Mouse (Mus musculus): Measurements from ENCODE around the gene Gsk3a.
A peak's percentile ranks its signal among the peaks of the same experiment; 100 is the strongest.

Gsk3a gene

DNA sequence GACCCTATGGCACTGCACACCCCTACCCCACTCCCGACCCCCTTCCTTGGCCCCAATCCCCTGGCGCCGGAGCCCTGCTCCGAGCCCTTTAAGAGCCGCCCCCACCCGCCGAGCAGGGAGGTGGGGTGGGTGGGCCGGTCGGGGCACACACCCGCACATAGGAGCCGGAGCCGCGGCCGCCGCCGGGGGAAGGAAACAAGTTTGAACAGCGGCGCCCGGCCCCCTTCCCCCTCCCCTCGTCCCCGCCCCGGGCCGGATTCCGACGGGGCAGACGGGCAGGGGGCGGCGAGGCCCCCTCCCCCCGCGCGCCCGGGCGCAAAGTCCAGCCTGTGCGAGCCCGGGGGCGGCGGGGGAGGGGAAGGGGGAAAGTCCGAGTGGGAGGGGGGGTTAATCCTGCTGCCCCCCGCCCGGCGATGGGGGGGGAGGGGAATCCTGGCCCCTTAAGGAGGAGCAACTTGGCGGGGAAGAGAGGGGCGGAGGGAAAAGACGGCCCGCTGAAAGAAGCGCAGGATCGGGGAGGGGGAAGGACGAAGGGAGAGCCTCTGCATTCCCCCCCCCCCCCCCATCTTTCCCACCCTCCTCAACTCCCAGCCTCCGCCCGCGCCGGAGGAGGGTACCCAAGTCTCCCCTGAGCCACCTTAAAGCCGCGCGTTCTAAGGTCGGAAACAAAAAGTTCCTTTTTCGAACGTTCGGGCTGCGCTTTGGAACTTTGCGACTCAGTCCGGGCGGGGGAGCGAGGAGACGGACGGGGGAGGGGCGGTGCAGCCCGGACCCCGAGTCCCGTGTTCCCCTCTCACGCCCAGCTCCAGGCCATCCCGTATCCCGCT lies 11.9 kb upstream of the Gsk3a start:
- peak; percentile 65 for DNase-seq (ENCODE audit: low spot score)

DNA sequence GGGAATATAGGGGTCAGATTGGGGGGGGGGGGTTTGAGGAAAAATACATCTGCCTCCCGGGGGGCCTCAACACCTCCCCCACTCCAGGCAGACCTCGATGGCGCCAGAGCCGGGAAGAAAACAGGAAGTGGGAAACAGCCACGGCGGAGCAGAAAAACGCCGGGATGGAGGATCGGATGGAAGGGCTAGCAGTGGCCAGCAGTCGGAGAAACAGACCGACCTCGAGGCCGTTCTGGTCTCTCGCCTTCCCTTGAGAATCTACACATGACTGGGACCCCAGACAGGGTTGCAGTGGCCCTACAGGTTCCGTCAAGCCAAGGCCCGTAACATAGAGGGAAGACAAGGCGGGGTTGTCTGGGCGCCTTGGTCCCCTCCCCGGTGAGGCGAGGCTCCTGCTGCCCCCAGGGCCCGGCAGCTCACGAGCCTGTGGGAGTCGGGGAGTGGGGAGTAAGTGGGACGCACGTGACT lies 11.2 kb upstream of the Gsk3a start:
- DNase-seq (ENCODE audit: low spot score): no peak

DNA sequence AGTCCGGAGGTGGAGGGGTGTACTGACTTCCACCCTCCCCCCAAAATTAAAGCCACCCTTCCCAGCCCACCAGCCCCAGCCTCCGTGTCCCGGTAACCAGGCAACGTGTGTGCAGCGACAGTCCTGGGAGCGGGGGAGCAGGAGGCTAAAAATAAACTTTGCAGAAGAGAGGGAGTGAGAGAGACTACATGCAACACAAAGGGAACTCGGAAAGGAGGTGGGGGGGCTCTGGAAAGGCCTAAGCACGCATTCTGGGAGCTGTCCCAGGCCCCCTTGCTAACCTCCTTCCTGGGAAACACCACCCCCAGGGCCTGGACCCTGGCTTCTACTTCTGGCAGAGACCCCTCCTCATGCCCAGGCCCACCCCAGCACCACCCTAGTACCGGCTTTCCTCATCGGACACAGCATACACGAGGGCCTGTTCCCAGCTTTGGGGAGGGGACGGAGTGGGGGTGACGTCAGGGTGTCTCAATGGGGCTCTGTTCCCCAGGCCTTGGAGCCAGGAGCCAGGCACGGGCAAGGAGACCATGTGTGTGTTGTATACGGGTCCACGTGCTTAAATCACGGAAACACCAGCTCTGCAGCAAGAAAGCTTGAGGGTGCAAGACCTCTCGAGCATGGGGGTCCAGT lies 10.5 kb upstream of the Gsk3a start:
- no peak for DNase-seq (ENCODE audit: low spot score)

DNA sequence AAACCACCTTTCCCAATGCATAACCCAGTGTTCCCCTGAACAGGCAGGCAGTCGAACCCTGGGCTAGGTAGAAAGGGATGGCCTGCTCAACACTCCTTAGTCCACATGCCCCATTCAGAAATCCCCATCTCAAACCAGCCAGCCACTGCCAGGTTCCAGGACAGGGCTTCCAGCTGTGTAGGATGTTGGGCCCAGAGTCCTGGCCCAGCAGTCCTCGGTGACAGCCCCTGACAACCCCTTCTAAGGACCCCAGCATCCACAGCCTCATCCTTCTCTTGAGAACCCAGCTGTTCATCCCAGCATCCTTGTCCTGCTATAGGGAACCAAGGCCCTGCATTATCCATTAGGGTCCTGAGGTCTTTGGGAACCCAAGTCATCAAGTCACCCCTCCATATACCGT lies 9.8 kb upstream of the Gsk3a start:
- no peak for DNase-seq (ENCODE audit: low spot score)

DNA sequence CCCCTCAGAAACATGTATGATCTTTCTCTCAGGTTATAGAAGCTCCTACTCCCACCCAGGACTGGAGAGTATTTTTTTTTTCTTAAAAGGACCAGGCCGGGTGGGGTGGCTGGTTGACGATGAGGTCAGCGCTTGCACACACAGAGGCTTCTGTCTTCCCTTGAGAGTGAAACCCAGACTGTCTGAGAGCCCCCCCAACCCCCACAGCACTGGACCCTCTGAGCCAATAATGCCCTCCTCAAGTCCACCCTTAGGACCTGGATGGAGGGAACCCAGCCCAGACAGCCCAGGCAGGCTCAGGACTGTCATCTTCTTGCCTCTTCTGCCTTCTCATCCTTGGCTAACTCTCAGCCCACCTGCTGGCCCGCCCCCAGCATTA lies 9.1 kb upstream of the Gsk3a start:
- DNase-seq (ENCODE audit: low spot score): no peak

DNA sequence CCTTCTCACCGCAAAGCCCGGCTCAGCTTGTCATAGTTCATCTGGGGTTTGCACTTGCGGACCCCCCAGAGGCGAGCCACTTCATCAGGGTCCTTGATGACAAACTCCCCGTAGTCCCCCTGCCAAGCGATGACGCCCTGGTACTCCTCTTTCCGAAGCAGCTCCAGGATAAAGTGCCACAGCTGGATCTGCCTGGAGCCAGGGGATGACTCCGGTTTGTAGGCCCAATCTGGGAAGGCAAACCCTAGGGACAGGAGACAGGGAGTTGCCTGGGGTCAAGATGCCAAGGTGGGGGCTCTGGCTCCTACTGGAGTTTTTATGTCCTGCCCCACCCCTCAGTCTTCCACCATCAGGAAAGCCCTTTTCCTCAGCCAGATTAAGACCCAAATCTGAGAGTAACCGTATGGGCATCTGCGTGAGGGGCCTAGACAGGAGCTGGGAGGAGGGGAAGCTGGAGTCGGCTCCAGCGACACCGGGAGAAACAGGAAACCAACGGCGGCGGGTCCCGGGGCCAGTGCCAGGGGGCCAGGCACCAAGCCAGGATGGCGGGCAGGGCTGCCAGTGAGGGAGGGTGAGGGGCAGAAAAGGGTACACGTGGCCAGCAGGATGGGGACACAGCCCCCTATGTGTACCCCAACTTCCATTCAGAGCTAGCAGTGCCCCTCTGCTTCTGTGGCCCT lies 8.6 kb upstream of the Gsk3a start:
- no peak for DNase-seq (ENCODE audit: low spot score)

DNA sequence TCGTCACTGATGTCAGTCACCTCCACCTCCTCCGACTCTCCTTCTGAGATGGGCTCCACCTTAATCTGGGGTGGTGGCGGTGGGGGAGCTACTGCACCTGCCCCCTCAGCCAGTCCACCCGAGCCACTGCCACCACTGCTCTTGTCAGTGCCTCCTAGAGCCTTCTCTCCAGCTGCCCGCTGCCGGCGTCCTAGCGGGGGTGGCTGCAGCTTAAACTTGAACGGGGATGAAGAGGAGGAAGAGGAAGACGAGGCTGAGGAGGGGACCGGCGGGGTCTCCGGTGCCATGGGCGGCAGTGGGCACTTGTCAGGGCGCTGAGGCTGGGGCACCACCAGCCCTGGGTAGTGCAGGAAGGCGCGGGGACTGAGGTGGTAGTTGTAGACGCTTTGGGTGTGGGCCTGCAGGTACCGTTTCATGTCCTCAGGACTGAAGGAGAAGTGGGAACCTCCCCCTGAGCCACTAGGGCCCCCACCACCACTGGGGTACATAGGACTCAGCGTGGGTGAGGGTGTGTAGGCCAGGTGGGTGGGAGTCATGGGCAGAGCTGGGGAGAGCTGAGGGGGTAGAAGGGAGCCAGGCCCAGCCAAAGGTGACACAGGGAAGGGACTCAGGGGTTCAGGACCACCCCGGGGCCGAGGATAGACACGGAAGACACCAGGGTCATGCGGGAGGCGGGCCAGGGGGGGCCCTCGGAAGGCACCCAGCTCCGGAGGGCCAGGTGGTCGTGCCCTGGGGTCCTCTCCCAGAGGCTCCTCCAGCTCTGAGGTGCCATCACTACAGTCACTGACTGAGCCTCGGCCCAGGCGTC lies 7.1 kb upstream of the Gsk3a start:
- no peak for DNase-seq (ENCODE audit: low spot score)

DNA sequence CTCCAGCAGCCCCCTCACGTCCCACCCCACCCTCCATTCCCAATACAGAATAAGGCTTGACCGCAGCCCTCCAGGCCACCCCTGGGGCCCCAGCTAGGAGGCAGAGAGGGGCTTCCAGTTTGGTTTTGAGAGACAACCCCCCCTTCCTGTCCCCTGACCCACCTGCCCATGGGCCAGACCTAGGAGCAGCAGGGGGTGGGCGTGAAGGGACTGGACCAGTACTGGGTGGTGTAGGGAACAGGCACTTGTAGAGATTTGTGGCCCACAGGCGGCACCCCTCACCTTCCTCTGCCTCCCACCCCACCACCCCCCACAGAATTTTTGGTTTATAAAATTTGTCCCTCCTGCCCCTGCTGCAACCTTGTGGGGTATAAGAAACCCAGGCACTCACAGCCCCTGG lies 5.7 kb upstream of the Gsk3a start:
- no peak for DNase-seq (ENCODE audit: low spot score)

DNA sequence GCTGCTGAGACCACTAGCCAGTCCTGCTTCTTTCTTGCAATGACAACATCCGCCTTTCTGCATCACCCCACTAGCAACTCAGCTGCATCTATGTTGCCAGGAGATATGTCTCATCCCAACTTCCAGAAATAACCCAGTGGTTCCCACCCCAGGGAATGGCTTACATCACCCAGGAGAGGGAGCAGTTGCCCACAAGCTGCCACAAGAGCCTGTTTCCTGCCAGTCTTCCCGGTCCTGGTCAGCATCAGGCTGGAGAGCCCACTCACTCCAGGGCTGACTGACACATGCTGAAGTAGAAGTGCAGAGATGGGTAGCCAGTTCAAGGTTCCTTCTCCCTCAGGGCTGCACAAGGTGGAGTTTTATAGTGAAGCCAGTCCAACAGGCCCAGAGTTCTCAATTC lies 3.4 kb upstream of the Gsk3a start:
- peak; percentile 63 for DNase-seq (ENCODE audit: low spot score)

DNA sequence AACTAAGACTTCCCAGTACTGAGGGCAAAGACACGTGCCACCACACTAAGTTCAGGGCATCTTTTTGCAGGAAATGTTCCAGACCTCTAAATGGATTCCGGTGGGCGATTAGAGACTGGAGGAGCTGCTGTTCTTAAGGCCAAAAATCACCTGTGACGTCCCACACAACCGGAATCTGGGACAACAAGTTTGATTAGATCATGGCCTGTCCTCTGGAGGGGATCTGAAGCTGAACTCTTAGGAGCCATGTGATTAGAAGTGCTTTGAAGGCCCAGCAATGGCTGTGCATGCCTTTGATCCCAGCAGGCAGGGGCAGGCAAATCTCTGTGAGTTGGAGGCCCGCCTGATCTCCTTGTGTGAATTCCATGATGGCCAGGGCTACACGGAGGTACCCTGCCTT lies 3.0 kb upstream of the Gsk3a start:
- DNase-seq (ENCODE audit: low spot score): no peak

DNA sequence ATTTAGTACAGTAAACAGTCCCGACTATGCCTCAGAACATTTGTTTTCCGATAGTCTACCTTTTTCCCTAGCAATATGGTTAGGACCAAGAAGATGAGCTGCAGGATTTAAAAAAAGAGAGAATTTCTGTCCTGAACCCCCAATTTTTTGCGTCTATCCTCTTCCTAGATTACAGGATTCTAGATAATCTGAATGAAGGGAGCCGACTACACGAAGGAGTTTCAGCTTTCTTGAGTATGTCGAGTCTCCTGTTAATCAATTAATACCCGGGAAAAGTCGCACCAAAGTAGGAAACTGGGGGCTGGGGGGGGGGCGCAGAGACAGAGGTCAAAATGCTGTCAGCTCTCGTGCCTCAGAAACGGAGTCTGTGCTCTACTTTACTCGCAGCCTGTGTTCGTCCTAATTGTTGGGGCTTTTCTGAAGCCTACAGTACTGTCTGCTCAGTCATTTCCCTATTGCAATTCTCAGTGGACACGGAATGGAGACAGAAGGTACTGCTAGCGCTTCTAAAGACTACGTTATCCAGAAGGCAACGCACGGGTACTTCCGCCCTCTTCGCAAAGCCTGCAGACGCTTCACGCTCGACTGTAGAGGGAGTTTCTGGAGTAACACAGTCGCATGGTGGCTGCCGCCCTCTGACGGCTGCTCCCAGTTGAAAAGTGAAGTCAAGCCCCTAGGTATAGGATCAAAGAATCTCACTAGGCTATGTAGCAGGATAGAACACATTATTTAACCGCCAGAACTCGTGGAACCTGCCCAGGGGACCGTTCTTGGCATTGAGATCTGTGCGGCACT lies 1.4 kb upstream of the Gsk3a start:
- peak; percentile 86 for DNase-seq (ENCODE audit: low spot score)

DNA sequence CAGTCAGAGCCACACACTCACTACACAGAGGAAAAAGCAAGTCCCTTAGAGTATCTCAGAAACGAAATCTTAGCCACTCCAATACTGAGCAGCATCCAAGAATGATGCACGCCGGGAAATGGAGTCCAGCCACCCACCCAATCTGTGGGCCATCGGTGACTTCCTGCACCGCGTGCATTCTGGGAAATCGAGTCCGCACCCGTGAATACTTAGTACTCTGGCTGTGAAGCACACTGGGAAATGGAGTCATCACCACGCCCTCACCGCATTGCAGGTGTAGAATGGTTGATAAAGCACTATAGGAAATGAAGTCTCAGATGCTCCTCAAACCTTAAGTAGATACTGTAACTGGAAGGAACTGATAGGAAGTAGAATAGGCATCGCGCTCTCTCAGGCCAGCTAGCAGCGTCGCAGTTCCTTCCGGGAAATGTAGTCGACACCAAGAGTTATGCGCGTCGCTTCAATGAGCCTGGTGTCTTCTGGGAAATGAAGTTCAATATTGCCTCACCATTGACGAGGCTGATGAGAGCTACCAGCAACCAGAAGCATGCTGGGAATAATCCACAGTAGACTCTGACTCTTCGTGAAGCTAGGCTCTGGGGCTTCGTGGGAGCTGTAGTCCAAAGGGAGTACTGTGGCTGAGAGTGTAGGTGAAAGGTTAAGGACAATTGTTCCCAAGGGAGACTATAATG lies 510 bp upstream of the Gsk3a start:
- peak; percentile 94 for DNase-seq (ENCODE audit: low spot score)

DNA sequence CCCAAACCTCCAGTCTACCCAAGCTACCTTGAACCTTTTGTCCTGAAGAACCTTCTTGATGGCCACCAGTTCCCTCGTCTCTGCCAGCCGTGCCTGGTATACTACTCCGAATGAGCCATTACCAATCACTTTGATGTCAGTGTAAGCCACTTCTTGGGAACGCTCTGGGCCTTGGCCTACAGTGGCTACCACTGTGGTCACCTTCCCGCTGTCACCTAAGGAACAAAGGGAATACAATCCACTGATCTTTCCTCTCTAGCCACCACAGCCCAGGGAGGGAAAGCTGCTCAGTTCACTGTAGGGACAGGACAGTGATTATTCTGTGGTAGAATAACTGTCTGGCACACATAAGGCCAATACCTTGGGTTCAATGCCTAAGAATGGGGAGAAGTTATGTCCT lies 2.1 kb downstream of the Gsk3a start:
- no peak for DNase-seq (ENCODE audit: low spot score)

DNA sequence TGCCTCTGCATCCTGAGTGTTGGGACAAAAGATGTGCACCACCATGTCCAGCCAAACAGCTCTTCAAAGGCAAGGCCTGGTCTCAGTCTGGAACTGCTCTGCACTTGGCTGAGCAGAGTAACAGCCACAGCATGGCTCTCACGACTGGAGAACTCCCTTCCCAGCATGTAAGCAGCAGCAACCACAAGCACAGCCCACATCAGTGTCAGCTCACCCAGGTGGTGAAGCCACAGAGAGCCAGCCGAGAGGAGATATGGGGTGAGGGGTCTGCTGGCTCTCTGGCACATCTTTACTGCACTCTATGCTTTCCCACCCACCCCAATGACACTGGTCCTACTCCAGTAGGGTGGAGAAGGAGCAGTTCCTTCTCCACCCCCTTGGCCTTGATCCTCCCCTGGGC lies 4.6 kb downstream of the Gsk3a start:
- DNase-seq (ENCODE audit: low spot score): no peak

DNA sequence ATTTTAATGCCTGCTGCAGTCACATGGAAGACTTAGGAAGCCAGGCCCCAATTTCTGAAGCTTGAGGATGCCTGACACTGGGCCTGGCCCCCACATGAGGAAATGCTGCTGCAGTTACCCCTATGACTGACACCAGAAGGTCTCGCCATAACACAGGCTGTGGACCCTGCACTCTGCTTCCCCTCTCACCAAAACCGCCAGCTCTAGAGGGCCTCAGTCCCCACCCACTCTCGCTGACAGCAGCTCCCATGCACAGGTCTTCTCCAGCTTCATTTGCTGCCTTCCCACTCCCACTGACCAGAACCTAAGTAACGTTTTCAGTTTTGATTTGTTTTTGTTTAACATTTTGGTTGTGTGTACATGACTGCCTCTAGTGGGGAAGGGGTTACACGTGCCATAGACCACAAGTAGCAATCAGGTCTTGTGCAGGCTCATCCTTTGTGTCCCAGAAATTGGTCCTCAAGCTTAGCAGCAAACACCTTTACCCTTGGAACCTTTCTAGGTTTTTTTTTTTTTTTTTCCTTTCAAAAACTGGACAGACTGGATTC lies 5.5 kb downstream of the Gsk3a start:
- no peak for DNase-seq (ENCODE audit: low spot score)

DNA sequence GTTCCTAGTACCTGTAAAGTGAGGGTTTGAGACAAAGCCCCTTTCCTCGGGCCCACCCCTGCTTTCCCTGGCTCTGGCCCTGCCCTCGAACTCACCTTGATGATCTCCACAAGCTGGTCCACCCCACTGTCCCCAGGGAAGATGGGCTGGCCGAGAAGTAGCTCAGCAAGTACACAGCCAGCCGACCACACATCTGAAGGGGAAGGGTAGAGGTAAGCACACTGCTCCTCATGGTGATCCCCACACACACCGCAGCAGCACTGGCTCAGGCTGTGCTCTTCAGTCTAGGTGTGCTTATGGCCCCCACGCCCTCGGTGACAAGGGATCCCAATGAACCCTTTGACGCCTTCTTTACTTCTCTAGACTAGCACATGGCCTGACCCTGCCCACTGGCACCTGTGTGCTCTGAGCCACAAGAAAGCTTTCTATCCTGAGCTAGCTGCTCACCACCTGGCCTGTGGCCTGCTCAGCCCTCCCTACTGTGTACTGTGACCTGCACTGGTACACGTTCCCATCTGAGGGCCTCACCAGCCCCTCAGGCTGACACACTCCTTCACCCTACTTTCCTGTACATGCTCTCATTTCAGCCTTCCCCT lies 6.9 kb downstream of the Gsk3a start:
- DNase-seq (ENCODE audit: low spot score): no peak

DNA sequence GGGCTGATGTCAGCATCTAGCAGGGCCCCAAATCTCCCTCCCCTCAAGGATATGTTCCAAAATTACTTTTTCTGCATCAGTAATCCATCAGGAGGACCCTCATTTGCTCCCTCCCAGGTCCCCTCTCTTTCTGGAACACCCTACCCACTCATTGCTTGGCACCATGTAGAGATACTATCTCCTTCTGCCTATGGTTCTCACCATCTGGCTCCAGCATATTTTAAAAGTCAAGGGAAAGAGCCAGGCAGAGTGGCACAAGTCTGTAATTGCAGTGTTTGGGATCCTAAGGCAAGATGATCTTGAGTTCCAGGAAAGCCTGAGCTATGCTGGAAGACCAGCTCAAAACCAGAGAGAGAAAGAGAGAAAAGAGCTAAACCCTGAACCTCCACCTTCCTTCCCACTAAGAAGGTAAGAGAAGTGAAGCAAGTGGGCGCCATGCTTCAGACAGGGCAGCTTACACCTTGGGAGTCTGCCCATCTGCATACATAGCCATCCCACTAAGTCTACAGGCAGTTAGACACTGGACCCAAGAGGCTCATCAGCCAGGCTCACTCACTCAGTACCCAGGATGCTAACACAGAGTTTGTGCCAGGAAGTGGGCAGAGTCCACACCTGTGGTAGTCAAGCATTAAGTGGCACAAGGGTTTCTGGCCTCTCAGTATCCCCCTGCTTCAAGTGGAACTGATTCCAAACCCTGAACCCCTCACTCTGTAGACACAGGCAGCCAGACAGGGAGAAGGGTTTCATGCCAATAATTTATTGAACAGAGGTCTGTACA lies 9.9 kb downstream of the Gsk3a start:
- no peak for DNase-seq (ENCODE audit: low spot score)

DNA sequence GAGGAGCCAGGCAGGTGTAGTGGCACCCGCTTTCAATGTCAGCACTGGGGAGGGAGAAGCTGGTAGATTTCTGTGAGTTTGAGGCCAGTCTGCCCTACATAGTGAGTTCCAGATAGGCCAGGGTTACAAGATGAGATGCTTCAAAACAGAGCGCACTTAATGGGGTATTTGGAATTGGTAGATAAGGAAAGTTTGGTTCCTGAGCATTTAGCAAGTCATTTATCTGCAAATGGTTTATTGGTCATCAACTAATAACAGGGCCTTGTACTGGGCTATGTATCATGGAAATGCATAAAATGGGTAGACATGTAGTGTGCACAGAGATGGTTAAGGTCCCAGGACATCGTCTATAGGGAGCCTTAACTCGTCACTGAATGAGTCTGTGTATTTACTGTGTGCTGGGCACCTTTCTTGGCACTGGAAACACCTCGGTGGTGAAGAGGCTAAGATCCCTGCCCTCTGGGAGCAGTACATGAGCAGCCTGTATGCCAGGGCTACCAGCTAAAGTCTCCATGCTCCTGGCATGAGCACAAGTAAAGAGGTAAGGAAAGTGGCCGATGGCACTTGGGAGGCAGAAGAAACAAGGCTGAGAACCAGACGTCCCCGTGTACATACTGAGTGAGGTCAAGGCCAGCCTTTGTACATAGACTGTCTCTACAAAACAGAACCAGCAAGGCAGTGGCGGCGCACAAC lies 15.2 kb downstream of the Gsk3a start:
- DNase-seq (ENCODE audit: low spot score): no peak

All from adipocyte (in vitro differentiated cells).